Mouse (Mus musculus): ENCODE measurements around the gene Foxred2.
A peak's percentile ranks its signal among the peaks of the same experiment; 100 is the strongest.

Gene Foxred2

DNA sequence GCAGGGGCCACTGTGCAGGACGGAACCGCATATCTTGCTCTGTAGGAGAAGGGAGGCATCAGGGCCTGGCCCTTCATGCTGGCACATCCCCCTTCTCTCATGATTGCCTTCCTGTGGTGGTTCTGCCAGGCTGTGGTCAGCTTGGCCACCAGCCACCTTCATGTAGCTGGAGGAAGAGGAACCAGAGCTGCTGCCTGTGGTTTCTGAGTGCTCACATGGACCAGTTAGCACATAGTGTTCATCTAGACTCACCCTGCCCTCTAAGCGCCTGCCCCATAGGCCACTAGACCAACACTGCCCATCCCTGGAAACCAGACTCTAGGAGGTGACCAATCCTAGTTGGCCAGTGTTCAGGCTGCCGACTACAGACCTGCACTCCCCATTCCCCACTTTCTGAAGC, 10.8 kb downstream of the Foxred2 start:
- peak in 1 of 2 experiments; percentile 47 for DNase-seq (ENCODE audit: low spot score in 2 of 2)

- DNase-seq (ENCODE audit: low spot score in 2 of 2) = no peak
Measured at GRCm38 (mm10) chr15:77941563-77941962, 15.0 kb downstream of the Foxred2 start.

DNA sequence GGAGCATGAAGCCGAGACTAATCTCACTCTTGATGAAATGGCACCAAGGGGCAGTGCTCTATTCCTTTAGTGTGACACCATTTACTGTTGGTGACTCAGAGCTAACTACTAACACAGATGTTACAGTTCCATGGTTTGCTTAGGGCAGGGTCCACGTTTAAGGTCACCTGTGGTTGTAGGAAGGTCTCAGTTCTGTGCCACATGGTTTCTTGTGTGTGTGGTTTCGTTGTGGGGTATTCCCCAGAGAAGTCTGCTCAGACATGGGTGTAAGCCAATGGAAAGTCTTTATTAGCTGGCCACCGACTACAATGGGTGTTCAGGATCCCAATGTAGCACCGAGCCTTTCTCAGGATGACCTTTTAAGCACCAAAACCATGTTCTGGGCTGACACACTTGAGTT, 18.0 kb downstream of the Foxred2 start:
- no peak for DNase-seq (ENCODE audit: low spot score in 2 of 2)

DNA sequence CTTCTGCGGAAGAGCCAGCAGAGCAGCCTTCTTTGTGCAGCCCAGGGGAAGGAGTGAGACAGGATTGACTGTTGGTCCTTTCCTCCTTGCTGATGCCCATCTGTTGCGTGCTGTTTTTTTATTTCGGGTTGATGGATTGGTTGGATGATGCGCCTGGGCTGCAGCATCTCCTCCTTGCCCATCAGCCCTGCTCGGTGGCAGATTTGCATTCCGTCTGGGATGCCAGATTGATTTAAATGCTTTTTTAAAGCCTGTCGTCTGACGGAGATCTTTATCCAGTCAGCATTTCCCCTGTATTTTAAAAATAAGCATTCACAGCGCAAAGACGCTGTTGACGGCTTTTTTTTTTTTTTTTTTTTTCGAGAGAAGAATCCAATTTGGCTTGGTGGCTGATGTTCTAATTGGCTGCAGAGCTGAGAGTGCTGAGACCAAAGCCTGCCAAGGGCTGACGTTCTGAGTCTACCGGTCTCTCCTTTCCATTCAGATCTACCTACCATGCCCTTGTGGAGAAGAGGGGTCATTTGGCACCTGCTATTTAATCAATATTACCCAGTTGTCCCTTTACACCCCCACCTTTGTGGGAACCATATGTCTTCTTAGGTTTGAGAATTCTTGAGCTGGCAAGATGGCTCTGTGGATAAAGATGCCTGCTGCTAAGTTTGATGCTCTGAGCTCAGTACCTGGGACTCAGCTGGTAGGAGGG, 20.7 kb downstream of the Foxred2 start:
- no peak for DNase-seq (ENCODE audit: low spot score in 2 of 2)

- no peak for DNase-seq (ENCODE audit: low spot score in 2 of 2)
Measured at GRCm38 (mm10) chr15:77934968-77935367, 21.6 kb downstream of the Foxred2 start.

GRCm38 (mm10) chr15:77934326-77934725, 22.2 kb downstream of the Foxred2 start:
- DNase-seq (ENCODE audit: low spot score in 2 of 2) = no peak

DNA sequence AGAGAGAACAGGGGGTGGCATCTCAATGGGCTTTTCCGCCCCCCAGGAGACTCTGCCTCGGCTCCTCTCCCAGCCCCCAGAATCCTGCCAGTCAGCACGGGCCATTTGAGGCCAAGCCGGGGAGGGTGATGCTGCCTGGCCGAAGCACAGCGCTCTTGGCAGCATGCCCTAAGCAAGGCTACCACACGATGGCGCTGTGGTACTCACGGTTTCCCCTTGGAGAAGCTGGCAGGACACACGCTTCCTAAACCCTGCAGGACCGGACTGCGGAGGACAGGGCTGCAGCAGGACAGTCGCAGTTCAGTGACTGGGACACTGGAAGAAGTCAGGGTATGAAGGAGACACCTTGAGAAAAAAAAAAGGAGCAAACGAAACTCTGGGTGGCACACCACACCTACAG, 22.8 kb downstream of the Foxred2 start:
- DNase-seq (ENCODE audit: low spot score in 2 of 2) = peak; percentile 97 to 100

- no peak for DNase-seq (ENCODE audit: low spot score in 2 of 2)
Measured at GRCm38 (mm10) chr15:77933222-77933621, 23.3 kb downstream of the Foxred2 start.

DNA sequence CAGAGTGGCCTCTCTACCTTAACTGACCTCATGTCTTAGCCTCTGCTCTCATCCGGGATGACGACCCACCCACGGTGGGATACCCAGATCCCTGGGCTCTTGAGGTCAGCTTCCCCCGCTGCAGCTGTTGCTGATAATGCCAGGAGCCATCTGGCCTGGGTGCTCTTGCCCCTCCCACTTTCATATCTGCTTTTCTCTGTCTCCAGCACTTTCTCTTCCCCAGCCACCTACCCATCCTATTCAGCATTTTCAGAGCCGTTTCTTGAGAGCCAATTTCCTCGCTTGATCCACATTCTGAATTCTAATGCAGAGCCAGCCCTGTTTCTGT, 24.9 kb downstream of the Foxred2 start:
- DNase-seq (ENCODE audit: low spot score in 2 of 2) = peak; percentile 71 to 81

DNA sequence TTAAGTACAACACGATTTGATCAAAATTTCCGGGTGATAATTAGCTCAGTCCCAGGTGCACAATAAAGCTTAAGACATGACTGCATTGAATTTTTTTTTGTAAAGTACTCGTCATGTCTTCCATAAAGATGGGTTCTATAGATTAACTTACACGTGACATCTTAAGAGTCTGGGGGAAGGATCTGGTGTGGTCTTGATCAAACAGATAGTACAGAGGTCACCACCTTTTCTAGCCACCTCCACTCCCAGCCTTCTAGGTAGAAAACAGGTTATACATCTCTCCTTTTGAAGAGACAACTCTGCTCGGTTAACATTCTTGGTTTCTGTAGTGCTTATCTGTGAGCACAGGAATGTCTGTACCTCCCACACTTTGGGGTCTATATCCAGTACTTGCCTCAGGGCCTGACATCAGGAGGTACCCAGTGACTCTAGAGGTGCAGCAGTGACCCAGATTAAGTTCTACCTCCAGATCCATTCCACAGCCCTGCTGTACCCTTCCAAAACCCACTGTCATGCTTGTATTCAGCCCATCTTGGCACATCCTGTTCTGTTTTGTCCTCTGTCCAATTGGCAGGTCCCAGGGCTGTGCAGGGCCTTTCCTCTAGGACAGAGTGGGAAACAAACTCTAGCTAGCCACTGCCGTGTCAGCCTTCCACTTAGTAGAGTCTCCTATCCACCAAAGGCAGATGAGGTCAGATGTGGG, 25.4 kb downstream of the Foxred2 start:
- DNase-seq (ENCODE audit: low spot score in 2 of 2) = no peak

DNA sequence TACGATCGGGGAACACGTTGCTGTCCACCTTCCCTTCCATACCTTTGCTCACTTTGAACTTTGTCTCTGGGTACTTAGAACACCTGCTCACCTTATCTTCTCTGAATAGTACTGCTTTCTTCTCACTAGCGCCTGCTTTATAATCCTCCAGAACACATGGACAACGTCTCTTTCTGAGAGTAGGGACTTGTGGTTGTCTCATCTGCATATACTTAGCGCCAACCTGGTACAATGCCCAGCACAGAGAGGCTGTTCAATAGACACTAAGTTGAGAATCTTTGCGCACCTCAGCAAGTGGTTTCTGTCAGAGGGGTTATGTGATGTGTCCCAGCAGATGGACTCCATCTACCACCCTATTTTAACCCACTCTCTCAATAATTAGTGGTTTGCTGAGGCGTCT, 26.7 kb downstream of the Foxred2 start:
- DNase-seq (ENCODE audit: low spot score in 2 of 2) = no peak

DNA sequence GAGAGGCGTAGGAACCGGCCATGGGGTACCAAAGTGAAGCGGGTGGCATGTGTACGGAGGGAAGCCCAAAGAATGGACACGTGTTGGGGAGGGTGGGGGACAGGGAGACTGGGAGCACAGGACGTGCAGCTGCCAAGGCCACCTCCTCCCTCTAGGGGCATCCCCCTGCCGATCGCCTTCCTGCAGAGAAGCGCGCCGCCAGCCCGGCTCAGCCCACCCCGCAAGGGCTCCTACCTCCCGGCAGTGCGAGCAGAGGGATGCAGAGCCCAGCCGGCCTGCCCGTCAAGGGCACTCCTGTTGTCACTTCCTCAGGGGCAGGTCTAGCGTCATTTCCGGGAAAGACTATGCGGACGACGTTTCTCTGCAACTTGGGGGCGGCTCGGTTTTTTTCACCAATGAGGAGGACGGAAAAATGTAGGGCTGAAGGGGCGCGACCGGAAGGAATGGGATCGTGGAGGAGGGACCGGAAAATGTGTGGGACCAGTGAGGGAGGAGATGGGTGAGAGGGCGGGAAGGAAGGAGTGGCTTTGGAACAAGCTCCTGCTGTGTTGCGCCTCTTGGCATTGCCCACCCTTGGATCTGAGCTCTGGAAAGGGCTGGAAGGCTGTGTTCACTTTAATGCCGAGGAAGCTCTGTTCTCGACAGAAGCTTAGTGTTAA, 27.7 kb downstream of the Foxred2 start, which contains the start of gene Txn2:
Gene Txn2 (minus strand): TSS at position 334 of the 659 bp plus-strand sequence.
- peak; percentile 93 to 94 for DNase-seq (ENCODE audit: low spot score in 2 of 2)

DNA sequence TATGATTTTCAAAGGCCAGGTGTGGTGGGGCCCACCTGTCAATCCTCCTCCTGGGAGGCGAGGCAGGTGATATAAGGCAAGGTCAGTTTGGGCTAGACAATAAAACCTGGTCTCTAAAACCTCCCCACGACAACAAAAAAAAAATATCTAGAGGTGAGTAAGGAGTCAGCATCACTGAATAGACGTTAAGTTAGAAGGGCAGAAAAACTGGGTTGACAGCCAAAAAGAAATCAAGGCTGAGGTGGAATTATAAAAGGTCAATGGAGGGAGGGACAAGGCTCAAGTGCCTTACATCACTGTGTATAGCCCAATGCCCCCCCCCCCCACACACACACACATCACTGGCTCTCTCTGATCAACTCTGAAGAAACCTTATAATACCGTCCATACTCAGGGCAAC, 28.4 kb downstream of the Foxred2 start:
- DNase-seq (ENCODE audit: low spot score in 2 of 2) = no peak

DNA sequence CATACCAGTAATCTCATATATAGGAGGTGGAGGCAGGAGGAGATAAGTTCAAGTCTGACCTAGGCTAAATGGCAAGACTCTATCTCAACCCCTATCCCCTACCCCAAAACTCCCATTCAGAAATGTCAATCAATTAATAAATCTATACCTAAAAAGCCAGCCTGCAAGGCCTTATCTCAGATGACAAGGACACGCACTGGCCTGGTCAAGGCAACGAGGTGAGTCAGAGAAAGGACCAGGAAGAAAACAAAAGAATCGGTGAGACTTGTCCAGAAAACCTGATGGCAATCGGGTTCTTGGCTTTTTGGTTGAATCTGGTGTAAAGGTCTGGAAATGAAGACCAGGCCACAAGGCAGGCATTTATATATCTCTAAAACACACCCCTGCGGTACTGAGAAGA, 29.6 kb downstream of the Foxred2 start:
- DNase-seq (ENCODE audit: low spot score in 2 of 2) = no peak

GRCm38 (mm10) chr15:77925195-77925594, 31.3 kb downstream of the Foxred2 start:
- DNase-seq (ENCODE audit: low spot score in 2 of 2) = no peak

- no peak for DNase-seq (ENCODE audit: low spot score in 2 of 2)
Measured at GRCm38 (mm10) chr15:77923267-77924035, 33.1 kb downstream of the Foxred2 start.

DNA sequence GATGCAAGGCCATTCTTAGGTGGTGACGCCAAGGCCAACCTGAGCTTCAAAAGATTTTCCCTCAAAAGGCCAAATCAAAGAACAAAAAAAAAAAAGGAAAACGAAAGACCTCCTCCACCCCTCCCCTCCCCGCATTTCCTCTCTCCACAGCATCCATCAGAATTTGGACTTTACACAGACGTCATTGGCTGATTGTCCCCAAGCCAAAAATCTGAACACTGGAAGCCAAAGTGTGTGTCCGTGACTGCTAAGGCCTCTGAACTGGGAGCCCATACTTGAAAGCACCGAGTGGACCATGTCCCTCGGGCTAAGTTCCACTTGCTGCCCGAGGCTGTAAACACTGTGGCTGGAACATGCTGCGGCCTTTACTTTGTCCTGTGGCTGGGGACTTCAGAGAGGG, 33.8 kb downstream of the Foxred2 start:
- DNase-seq (ENCODE audit: low spot score in 2 of 2) = no peak

DNA sequence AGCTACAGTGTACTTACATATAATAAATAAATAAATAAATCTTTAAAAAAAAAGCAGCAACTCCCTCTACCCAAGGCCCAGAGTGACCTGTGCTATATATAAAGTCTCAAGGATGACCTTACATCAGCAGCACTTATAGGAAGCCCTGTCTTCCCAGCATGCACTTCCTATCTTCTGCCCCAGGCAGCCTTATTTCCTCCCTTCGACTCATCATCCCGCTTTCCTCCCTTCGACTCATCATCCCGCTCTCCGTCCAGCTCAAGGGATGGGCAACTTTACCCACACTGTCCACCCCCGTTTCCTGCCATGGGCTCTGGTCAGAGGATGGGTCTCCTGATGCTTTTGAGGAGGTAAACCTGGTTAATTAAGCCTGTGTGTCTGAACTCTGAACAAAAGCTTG, 34.9 kb downstream of the Foxred2 start:
- no peak for DNase-seq (ENCODE audit: low spot score in 2 of 2)

DNA sequence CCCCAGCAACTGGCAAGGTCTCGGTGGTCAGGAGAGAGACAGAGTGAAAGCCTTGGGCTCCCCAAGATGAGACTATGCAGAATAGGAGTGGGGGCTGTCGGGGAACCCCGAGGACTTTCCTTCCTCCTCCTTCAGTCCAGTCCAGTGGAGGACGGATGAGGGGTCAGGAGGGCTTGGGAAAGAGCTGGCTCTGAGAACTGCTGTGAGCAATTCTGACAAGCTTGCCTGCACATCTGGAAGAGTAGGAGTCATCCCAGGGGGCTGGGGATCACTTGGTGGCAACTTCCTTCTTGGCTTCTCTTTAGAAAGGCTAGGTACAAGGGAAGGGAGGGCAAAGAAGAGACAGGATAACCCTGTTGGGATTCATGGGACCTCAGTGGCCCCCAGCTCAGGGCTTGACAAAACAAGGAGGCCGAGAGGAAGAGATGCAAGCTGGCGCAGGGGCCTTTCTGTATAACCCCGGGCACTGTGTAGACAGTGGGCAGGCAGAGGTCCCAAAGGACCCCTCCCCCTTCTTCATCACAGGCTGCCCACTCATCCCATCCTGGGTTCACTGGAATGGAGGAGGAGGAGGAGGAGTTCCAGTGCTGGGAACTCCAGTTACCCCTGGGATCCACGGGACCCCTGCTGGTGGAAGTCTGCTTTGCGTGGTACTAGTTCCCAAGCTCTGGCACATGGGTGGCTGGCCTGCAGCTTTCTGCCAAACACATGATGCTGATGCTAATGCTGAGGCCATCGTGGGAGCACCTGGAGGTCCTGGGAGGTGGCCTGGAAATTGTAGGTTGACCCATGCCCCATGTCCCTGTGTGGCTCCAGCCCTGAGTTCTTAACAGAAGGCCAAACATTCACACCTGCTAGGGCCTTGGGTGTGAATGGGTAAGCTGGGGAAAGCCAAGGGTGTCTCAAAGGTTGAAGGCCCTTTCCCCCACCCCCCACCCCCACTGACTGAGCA, 35.7 kb downstream of the Foxred2 start:
- no peak for DNase-seq (ENCODE audit: low spot score in 2 of 2)

DNA sequence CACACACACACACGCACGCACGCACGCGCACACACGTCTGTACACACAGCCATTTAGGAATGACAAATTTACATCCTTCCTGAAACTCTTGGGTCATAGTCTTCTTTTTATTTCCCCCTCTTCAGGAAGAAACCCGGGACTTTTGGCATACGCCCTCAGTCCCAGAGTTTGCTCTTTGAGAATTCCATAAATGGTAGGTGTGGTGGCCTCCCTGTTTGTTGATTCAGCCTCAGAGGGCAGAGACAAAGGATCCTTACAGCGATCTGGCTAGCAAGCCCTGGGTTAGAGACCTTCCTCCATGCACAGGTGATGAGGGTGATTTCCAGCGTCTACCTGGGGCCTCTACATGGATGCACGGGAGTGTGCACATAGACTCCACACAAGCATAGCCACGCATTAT, 37.1 kb downstream of the Foxred2 start:
- no peak for DNase-seq (ENCODE audit: low spot score in 2 of 2)
